Mouse (Mus musculus): ENCODE results near the gene Grin2b.

DNA sequence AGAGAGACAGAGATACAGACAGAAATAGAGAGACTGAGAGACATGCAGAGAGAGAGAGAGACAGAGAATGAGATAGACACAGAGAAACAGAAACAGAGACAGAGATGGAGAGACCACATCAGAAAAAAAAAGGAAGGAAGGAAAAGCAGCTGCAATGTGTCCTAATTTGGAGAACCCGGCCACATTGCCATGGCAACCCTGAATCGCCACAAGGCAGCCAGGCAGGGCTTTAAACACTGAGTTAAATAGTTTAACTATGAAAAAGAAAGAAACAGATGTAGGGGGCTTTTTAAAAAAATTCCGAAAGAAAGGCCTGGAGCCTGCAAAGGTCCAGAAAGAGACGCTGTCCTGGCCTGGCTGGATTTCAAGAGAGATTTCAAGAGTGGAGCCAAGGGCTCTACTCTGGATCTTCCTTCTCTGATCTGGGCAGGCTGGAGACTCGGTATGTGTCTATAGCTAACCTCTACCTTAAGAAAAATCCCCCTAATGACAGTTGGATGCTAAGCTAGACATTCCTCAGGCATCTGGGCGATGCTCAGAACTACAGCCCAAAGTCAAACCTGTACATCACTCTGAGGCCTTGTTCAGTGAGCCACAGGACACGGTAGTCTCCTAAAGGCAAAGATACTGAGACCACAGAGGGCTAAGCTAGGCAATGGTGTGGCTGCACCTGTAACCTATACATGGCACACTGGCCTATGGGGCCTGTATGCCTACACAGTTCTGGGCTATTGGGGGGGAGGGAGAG lies 162.8 kb downstream of the Grin2b start:
- TF ChIP-seq CTCF (IDR thresholded peaks at IDR 0.05; ENCODE audit: low read depth, low read length) (no peak), POLR2A (IDR thresholded peaks at IDR 0.05; ENCODE audit: extremely low read depth, insufficient read depth, low read length) (no peak)
